Mouse (Mus musculus): ENCODE data around the gene Selenos. TPM values are rescaled to one million over a fixed set of nuclear protein-coding genes. Genes with fewer than 3 reads are reported as not detected.
"Not testable (repeated sequence)": the region's sequence is repeated elsewhere in the genome, so short reads cannot be mapped to it uniquely, and the experiment has no call there.

Selenos gene
- polyA plus RNA-seq, 1 experiment from 2014 or later = 88.0 TPM

DNA sequence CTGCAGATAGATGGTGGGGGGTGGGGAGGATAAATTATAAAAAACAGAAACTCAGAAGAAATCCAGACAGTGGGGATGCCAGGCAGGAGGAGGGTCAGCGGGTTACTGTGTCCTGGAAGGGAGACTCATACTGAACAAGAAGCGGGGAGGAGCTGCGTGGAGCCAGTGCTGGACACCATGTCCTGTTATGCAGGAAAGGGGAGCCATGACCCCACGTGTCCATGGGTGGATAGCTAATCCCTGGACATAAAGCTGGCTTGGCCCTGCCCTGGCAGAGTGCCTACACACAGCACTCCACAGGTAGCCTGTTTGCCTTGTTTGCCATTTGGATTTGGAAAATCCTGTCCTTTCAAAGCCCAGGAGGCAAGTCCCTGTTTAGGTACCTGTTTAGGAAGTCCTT, 31.5 kb upstream of the Selenos start:
- Histone ChIP-seq H3K9me3 (ENCODE audit: control insufficient read depth, low read length) (no peaks in the 10 kb centered on the region), H3K4me1 (replicated peaks; ENCODE audit: control insufficient read depth, insufficient read depth, low read length) (peaks cover 15% of the 10 kb centered on the region), H3K4me3 (replicated peaks; ENCODE audit: low read length) (no peak overlapping the region), H3K36me3 (replicated peaks; ENCODE audit: control insufficient read depth, insufficient read depth) (no peaks in the 10 kb centered on the region), H3K4me2 (replicated peaks) (no peak overlapping the region), H3K9ac (no peak overlapping the region), H3K27me3 (ENCODE audit: control insufficient read depth, insufficient read depth, low read length) (no peaks in the 10 kb centered on the region), H3K27ac (no peak overlapping the region)
- 81% methylated on average over 4 of the region's 4 CpGs for WGBS
- DNase-seq (ENCODE audit: low spot score) (no peak), ATAC-seq (ENCODE audit: low FRiP score) (no peak)

DNA sequence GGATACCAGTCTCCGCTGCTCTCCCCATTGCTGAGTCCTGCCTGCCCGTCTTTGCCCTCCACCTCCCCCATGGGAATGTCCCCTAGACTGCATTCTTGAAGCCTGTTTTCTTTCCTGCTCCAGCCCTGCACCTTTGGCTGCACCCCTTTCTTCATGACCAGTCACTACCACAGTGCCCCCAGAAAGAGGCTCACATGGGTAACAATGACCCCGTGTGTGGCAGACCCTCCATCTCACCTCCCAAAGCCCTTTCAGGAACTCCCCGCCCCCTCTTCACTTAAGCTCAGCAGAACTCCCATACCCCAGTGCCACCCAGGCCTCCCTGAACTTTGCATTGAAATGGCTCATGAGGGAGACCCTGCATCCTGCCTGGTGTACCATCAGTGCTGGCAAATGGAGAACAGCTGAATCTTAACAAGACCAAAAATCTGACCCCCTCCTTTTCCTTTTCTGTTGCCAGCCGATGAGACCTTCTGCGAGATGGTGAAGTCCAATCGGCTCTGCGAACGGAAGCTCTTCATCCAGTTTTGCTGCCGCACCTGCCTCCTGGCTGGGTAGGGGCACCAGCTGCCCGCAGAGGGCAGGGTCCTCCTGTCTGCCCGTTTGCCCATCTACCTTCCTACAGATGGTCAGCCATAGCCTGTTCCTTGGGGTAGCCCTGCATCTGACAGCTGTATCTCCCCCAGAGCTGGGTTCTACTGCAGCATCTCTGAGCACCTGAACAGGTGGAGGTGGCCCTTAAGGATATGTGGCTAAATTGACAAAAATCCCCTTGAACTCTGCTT, 30.8 kb upstream of the Selenos start:
- Histone ChIP-seq H3K4me1 (replicated peaks; ENCODE audit: control insufficient read depth, insufficient read depth, low read length) (peaks cover 15% of the 10 kb centered on the region), H3K9me3 (ENCODE audit: control insufficient read depth, low read length) (no peaks in the 10 kb centered on the region), H3K4me2 (replicated peaks) (no peak overlapping the region), H3K27me3 (ENCODE audit: control insufficient read depth, insufficient read depth, low read length) (no peaks in the 10 kb centered on the region), H3K4me3 (replicated peaks; ENCODE audit: low read length) (no peak overlapping the region), H3K27ac (no peak overlapping the region), H3K9ac (no peak overlapping the region), H3K36me3 (replicated peaks; ENCODE audit: control insufficient read depth, insufficient read depth) (no peaks in the 10 kb centered on the region)
- ATAC-seq (ENCODE audit: low FRiP score) (no peak), DNase-seq (ENCODE audit: low spot score) (no peak)
- 81% methylated on average over 12 of the region's 12 CpGs for WGBS

DNA sequence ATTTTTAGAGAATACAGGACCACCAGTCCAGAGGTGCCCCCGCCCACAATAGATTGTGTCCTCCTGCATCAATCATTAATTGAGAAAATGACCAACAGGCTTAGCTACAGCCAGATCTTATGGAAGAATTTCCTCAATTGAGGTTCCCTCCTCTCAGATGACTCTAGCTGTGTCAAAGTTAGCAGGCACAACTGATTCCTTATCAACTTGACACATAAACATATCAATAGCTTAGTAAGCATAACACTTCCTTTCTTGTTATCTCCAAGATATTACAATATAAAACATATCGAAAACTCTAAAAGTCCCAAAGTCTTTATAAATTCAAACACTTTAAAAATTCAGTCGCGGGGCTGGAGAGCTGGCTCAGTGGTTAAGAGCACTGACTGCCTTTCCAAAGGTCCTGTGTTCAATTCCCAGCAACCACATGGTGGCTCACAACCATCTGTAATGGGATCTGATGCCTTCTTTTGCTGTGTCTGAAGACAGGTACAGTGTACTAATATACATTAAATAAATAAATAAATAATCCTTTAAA, 25.4 kb upstream of the Selenos start:
- no peak overlapping the region for H3K9ac ChIP-seq
- no peaks in the 10 kb centered on the region for H3K27me3 ChIP-seq (ENCODE audit: control insufficient read depth, insufficient read depth, low read length)
- ATAC-seq (ENCODE audit: low FRiP score) (no peak), DNase-seq (ENCODE audit: low spot score) (no peak)
- H3K9me3 ChIP-seq (ENCODE audit: control insufficient read depth, low read length) = no peaks in the 10 kb centered on the region
- WGBS = 88% methylated on average over 4 of the region's 4 CpGs
- H3K27ac ChIP-seq = no peak overlapping the region
- H3K36me3 ChIP-seq (replicated peaks; ENCODE audit: control insufficient read depth, insufficient read depth) = no peaks in the 10 kb centered on the region
- no peak overlapping the region for H3K4me2 ChIP-seq (replicated peaks)
- no peaks in the 10 kb centered on the region for H3K4me1 ChIP-seq (replicated peaks; ENCODE audit: control insufficient read depth, insufficient read depth, low read length)
- no peak overlapping the region for H3K4me3 ChIP-seq (replicated peaks; ENCODE audit: low read length)

DNA sequence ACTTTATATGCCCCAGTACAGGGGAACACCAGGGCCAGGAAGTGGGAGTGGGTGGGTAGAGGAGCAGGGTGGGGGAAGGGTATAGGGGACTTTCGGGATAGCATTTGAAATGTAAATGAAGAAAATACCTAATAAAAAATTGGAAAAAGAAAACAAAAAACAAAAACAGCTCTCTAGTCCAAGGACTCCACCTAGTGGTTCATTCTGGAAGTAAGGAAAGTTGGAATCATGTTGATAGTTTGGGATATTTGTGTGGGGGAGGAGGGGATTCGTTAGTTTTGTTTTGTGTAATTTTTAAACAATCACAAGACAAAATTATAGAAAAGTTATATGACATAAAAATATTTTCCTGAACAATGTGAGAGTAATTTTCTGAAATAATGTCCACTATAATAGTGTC, 24.1 kb upstream of the Selenos start:
- not testable (repeated sequence) for ATAC-seq (ENCODE audit: low FRiP score)
- peak; percentile 77 for DNase-seq (ENCODE audit: low spot score)

DNA sequence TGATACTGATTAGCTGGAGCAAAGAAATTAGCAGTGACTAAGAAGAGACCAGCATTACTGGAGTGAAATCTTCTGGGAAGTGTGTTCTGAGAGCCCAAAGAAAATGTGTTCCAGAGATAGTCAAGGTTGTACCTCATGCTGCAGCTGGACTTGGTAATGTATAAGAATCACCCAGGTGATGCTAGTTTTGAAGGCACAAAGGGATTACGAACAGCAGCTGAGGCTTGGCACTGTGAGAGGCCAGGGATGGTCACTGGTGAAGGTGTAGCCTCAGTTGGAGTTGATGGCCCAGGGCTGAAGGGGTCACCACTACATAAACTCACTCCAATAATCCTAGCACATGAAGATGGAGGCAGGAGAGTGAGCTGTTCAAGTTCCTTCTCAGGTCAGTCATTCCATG, 20.7 kb upstream of the Selenos start, which contains the start of gene Snrpa1:
Snrpa1 (plus strand) TSS at position 301 of the 400 bp plus-strand sequence.
- 69% methylated on average over 1 of the region's 1 CpGs for WGBS
- DNase-seq (ENCODE audit: low spot score) (no peak), ATAC-seq (ENCODE audit: low FRiP score) (no peak)
- no peak within 1 kb of the TSS for H3K27ac ChIP-seq
- H3K36me3 ChIP-seq (replicated peaks; ENCODE audit: control insufficient read depth, insufficient read depth) = peaks cover 15% of the 10 kb centered on the region
- peak within 1 kb of the TSS; percentile 84 for H3K4me2 ChIP-seq (replicated peaks)
- no peak within 1 kb of the TSS for H3K9ac ChIP-seq
- H3K27me3 ChIP-seq (ENCODE audit: control insufficient read depth, insufficient read depth, low read length) = no peaks in the 10 kb centered on the region
- H3K4me1 ChIP-seq (replicated peaks; ENCODE audit: control insufficient read depth, insufficient read depth, low read length) = peaks cover 12% of the 10 kb centered on the region
- H3K9me3 ChIP-seq (ENCODE audit: control insufficient read depth, low read length) = no peaks in the 10 kb centered on the region
- H3K4me3 ChIP-seq (replicated peaks; ENCODE audit: low read length) = peak within 1 kb of the TSS; percentile 80

More for the DNA sequence above, 24.1 kb upstream of the Selenos start:
- 10% methylated on average over 2 of the region's 2 CpGs for WGBS
- not testable (repeated sequence) for H3K4me3 ChIP-seq (replicated peaks; ENCODE audit: low read length); H3K4me1 ChIP-seq (replicated peaks; ENCODE audit: control insufficient read depth, insufficient read depth, low read length); H3K27ac ChIP-seq; H3K9me3 ChIP-seq (ENCODE audit: control insufficient read depth, low read length); H3K36me3 ChIP-seq (replicated peaks; ENCODE audit: control insufficient read depth, insufficient read depth); H3K4me2 ChIP-seq (replicated peaks); H3K9ac ChIP-seq; H3K27me3 ChIP-seq (ENCODE audit: control insufficient read depth, insufficient read depth, low read length)

DNA sequence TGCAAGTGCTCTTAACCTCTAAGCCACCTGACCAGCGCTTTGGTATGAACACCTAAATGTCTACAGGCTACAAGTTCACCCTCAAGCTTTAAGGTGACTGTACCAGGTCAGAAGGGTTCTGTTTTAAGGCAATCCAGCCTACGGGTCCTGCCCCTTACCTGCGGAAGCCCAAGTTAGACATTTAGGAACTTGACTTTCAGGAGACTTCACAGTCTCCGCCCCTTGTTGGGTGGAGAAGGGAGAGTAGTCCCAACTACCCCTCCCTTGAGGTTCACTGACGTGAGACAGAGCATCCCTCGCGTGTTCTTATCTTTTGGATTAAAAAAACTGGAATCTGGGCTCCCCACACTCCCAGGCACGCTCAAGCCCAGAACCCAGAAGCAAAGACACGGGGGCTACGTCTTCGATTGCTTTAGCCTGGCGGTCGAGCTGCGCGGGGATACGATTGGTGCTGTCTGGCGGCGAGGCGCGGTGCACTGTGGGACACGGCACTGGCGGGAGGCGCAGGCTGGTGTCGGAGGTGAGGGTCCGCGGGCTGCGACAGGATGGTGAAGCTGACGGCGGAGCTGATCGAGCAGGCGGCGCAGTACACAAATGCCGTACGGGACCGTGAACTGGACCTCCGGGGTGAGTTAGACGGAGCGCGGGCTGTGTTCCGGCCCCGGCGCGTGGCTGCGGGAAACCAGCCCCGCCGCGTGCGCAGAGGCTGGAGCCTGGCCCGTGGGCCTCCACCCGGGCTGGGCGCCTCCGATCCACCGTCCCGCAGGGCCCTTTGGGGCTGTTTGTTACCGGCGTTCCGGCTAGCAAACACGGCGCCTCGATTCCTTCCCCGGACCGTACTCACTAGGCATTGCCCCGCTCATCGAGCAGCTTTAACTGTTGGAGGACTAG, 19.1 kb upstream of the Selenos start:
- ATAC-seq (ENCODE audit: low FRiP score) (peak; percentile 95), DNase-seq (ENCODE audit: low spot score) (peak; percentile 86)
- Histone ChIP-seq H3K9me3 (ENCODE audit: control insufficient read depth, low read length) (no peaks in the 10 kb centered on the region), H3K4me3 (replicated peaks; ENCODE audit: low read length) (peak overlapping the region; percentile 80), H3K27ac (peak overlapping the region; percentile 56; the same call in 1 of the 2 replicates), H3K4me1 (replicated peaks; ENCODE audit: control insufficient read depth, insufficient read depth, low read length) (peaks cover 12% of the 10 kb centered on the region), H3K9ac (peak overlapping the region; percentile 88), H3K4me2 (replicated peaks) (peak overlapping the region; percentile 84), H3K36me3 (replicated peaks; ENCODE audit: control insufficient read depth, insufficient read depth) (peaks cover 30% of the 10 kb centered on the region), H3K27me3 (ENCODE audit: control insufficient read depth, insufficient read depth, low read length) (no peaks in the 10 kb centered on the region)
- WGBS = under 1% methylated on average over 59 of the region's 64 CpGs

DNA sequence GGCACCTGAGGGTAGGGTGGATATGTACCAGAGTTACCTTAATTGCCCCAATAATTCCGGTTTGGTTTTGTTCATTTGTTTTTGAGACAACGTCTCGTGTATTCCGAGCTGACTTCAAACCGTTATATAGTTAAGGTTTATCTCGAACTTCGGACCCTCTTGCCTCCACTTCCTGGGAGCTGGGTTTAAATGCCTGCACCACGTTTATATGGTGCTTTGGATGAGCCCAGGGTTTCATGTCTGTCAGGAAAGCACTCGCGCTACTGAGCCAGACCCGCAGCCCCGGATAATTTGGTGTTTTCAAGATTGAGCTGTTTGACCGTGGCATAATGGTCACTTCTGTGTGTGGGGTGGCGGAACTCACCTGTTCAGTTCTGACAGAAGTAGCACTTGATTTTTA, 18.4 kb upstream of the Selenos start:
- Histone ChIP-seq H3K4me1 (replicated peaks; ENCODE audit: control insufficient read depth, insufficient read depth, low read length) (peaks cover 12% of the 10 kb centered on the region), H3K36me3 (replicated peaks; ENCODE audit: control insufficient read depth, insufficient read depth) (peaks cover 37% of the 10 kb centered on the region), H3K9me3 (ENCODE audit: control insufficient read depth, low read length) (no peaks in the 10 kb centered on the region), H3K9ac (peak overlapping the region; percentile 88), H3K4me2 (replicated peaks) (peak overlapping the region; percentile 84), H3K27ac (no peak overlapping the region), H3K4me3 (replicated peaks; ENCODE audit: low read length) (peak overlapping the region; percentile 80), H3K27me3 (ENCODE audit: control insufficient read depth, insufficient read depth, low read length) (no peaks in the 10 kb centered on the region)
- DNase-seq (ENCODE audit: low spot score) (no peak), ATAC-seq (ENCODE audit: low FRiP score) (no peak)
- 3% methylated on average over 14 of the region's 14 CpGs for WGBS

DNA sequence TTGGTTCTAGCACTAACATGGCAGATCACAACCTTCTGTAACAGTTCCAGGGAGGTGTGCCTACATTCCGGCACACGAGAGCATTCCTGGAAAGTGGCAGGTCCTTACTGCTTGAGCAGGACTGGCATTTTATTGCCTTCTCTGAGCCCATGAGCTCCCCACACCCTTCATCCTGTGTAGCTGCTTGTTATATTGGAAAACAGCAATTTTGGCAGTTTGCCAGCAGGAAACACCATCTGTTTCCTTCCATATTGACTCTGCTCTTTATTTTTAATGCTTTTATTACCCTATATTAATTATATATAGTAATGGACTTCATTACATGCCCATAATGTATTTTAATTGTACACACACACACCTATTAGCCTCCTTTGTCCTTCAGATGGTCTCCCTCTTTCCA, 3.0 kb upstream of the Selenos start:
- no peak overlapping the region for H3K4me2 ChIP-seq (replicated peaks)
- H3K4me3 ChIP-seq (replicated peaks; ENCODE audit: low read length) = no peak overlapping the region
- H3K27me3 ChIP-seq (ENCODE audit: control insufficient read depth, insufficient read depth, low read length) = no peaks in the 10 kb centered on the region
- ATAC-seq (ENCODE audit: low FRiP score) (no peak), DNase-seq (ENCODE audit: low spot score) (peak; percentile 36)
- H3K4me1 ChIP-seq (replicated peaks; ENCODE audit: control insufficient read depth, insufficient read depth, low read length) = peaks cover 18% of the 10 kb centered on the region
- peaks cover 60% of the 10 kb centered on the region for H3K36me3 ChIP-seq (replicated peaks; ENCODE audit: control insufficient read depth, insufficient read depth)
- no peaks in the 10 kb centered on the region for H3K9me3 ChIP-seq (ENCODE audit: control insufficient read depth, low read length)
- H3K27ac ChIP-seq = no peak overlapping the region
- WGBS = 70% methylated on average over 2 of the region's 2 CpGs
- H3K9ac ChIP-seq = no peak overlapping the region

DNA sequence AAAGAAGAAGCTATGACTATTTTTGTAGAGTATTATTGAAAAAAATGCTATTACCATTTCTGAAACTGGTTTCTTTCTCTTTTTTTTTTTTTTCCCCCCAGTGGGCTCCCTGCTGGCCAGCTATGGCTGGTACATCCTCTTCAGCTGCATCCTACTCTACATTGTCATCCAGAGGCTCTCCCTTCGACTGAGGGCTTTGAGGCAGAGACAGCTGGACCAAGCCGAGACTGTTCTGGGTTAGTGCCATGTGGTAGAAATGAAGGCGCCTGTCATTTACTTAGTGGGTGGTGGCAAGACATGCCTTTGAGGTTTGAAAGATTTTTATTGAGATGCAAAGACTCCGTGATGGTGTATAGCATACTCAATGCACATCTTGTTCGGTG, 773 bp downstream of the Selenos start:
- no peak for ATAC-seq (ENCODE audit: low FRiP score)
- H3K27me3 ChIP-seq (ENCODE audit: control insufficient read depth, insufficient read depth, low read length) = no peaks in the 10 kb centered on the region
- H3K4me1 ChIP-seq (replicated peaks; ENCODE audit: control insufficient read depth, insufficient read depth, low read length) = peaks cover 18% of the 10 kb centered on the region
- peaks cover 58% of the 10 kb centered on the region for H3K36me3 ChIP-seq (replicated peaks; ENCODE audit: control insufficient read depth, insufficient read depth)
- DNase-seq (ENCODE audit: low spot score) = no peak
- WGBS = 27% methylated on average over 5 of the region's 5 CpGs
- H3K9ac ChIP-seq = peak overlapping the region; percentile 60
- no peaks in the 10 kb centered on the region for H3K9me3 ChIP-seq (ENCODE audit: control insufficient read depth, low read length)
- peak overlapping the region; percentile 70 for H3K4me3 ChIP-seq (replicated peaks; ENCODE audit: low read length)
- peak overlapping the region; percentile 78 for H3K4me2 ChIP-seq (replicated peaks)
- peak overlapping the region; percentile 67; the same call in 1 of the 2 replicates for H3K27ac ChIP-seq
